Mouse (Mus musculus): ENCODE measurements at regions not wholly inside any gene's neighbourhood (a gene's known extent, or its start where the extent isn't known, plus 50 kb on each side); places are given as distances from the start of the nearest gene placed in this dataset.

- in situ Hi-C loops (cut with MboI, MseI), result loop anchor here (25.0 kb wide), 1 partner anchor 1394 kb away; no protein-coding TSS in a partner anchor
Observed at GRCm38 (mm10) chr5:27906550-27906949, 64.6 kb downstream of the Htr5a start.

DNA sequence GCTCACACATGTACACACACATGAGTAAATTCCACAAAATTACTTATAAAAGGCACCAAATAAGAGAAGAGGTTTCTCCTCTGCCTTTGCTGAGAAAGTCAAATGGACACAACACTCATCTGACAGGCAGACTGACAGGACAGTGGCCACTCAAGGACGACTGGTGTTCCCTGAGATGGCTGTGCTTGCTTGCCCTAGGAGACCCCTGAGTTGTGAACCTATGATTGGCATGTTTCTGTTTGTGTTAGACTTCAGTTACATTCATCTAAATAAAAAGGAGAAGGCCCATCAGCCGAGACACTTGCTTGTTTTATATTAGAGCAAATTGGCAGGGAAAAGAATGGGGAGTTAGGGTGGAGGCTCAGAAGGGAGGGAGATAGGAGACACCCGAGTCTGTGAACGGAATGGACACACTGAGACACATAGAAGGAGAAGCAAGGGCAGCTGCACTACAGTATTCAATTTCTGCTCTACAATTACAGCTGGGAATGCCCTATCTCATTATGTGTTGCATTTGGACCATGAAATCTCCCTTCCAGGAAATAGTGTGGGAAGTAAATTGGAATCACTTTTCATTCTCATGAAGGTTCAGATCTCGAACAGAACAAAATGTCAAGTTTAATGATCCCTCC is 66.5 kb downstream of the Htr5a start:
- in situ Hi-C loops (cut with MboI, MseI), result loop anchor here (25.0 kb wide), 1 partner anchor 1396 kb away; no protein-coding TSS in a partner anchor
